Mouse (Mus musculus) duodenum, adult 2 months (tissue): ENCODE measurements around the gene Gpr4. TPM values are rescaled to one million over a fixed set of nuclear protein-coding genes. Genes with fewer than 3 reads are reported as not detected.

Source experiments
- polyA plus RNA-seq: library from polyadenylated mRNA; depleted of rRNA; stranded (reverse); fragments of >200 nt; gene quantifications from 2 replicates; pipeline ENCODE4 v1.2.3, GENCODE M21; 2012; ENCODE audit warnings: low replicate concordance; rRNA removed

Gpr4 gene
- 5.1 and 6.3 TPM in 2 replicates for polyA plus RNA-seq

GRCm38 (mm10) chr7:19211996-19212755 lies at the start of gene Gpr4:
Gene Gpr4, plus strand, starts transcription at chr7:19212538.

GRCm38 (mm10) chr7:19165656-19166423 lies 46.5 kb upstream of the Gpr4 start, which contains the start of gene Gipr:
Gene Gipr, minus strand, starts transcription at chr7:19166127.

GRCm38 (mm10) chr7:19175708-19176515 lies 36.4 kb upstream of the Gpr4 start, which contains the start of gene Eml2:
Gene Eml2, plus strand, starts transcription at chr7:19176421.

GRCm38 (mm10) chr7:19227883-19228792 lies 15.8 kb downstream of the Gpr4 start, which contains the start of gene Opa3:
Gene Opa3, plus strand, starts transcription at chr7:19228334.

GRCm38 (mm10) chr7:19271238-19272172 lies 59.2 kb downstream of the Gpr4 start, which contains the start of gene Vasp:
Gene Vasp, minus strand, starts transcription at chr7:19271817.

Other genes starting within 250 kb of the Gpr4 start
- not detected in 2 replicates for gene Nanos2, start 225.1 kb upstream of the Gpr4 start, polyA plus RNA-seq
- gene Mypop, start 221.3 kb upstream of the Gpr4 start, polyA plus RNA-seq = 3.6 and 3.9 TPM in 2 replicates
- 23.6 and 38.4 TPM in 2 replicates for gene Irf2bp1, start 208.5 kb upstream of the Gpr4 start, polyA plus RNA-seq
- 18.5 and 24.2 TPM in 2 replicates for gene Foxa3, start 189.0 kb upstream of the Gpr4 start, polyA plus RNA-seq
- gene Sympk, start 188.2 kb upstream of the Gpr4 start, polyA plus RNA-seq = 66.3 and 76.2 TPM in 2 replicates
- gene Rsph6a, start 157.8 kb upstream of the Gpr4 start, polyA plus RNA-seq = 0.05 TPM in 1 of 2 replicates, not detected in the other
- 16.6 and 18.3 TPM in 2 replicates for gene Dmwd, start 136.3 kb upstream of the Gpr4 start, polyA plus RNA-seq
- gene Dmpk, start 128.7 kb upstream of the Gpr4 start, polyA plus RNA-seq = 422 and 649 TPM in 2 replicates
- gene Six5, start 117.9 kb upstream of the Gpr4 start, polyA plus RNA-seq = 15.0 and 23.1 TPM in 2 replicates
- not detected in 2 replicates for gene Gm4969, start 94.2 kb upstream of the Gpr4 start, polyA plus RNA-seq
- gene Fbxo46, start 92.7 kb upstream of the Gpr4 start, polyA plus RNA-seq = 8.6 and 15.0 TPM in 2 replicates
- gene Qpctl, start 63.2 kb upstream of the Gpr4 start, polyA plus RNA-seq = 6.5 and 11.2 TPM in 2 replicates
- gene Snrpd2, start 62.8 kb upstream of the Gpr4 start, polyA plus RNA-seq = 6.2 and 7.1 TPM in 2 replicates
- 0.63 and 0.77 TPM in 2 replicates for gene Gipr, start 46.4 kb upstream of the Gpr4 start, polyA plus RNA-seq
- 20.3 and 22.0 TPM in 2 replicates for gene Eml2, start 36.1 kb upstream of the Gpr4 start, polyA plus RNA-seq
- gene Opa3, start 15.8 kb downstream of the Gpr4 start, polyA plus RNA-seq = 24.2 and 25.9 TPM in 2 replicates
- 436 and 468 TPM in 2 replicates for gene Vasp, start 59.3 kb downstream of the Gpr4 start, polyA plus RNA-seq
- 1.4 and 23.4 TPM in 2 replicates for gene Ppm1n, start 67.5 kb downstream of the Gpr4 start, polyA plus RNA-seq
- 13.4 and 16.6 TPM in 2 replicates for gene Rtn2, start 70.1 kb downstream of the Gpr4 start, polyA plus RNA-seq
- gene Fosb, start 97.5 kb downstream of the Gpr4 start, polyA plus RNA-seq = 0.99 and 6.4 TPM in 2 replicates
- gene Ercc1, start 132.2 kb downstream of the Gpr4 start, polyA plus RNA-seq = 14.9 and 16.2 TPM in 2 replicates
- 1.9 and 5.3 TPM in 2 replicates for gene Cd3eap, start 146.9 kb downstream of the Gpr4 start, polyA plus RNA-seq
- gene Ppp1r13l, start 147.2 kb downstream of the Gpr4 start, polyA plus RNA-seq = 7.7 and 8.8 TPM in 2 replicates
- gene Ercc2, start 169.5 kb downstream of the Gpr4 start, polyA plus RNA-seq = 37.5 and 41.5 TPM in 2 replicates
- gene Klc3, start 191.6 kb downstream of the Gpr4 start, polyA plus RNA-seq = 1.2 and 2.1 TPM in 2 replicates
- gene Ckm, start 192.2 kb downstream of the Gpr4 start, polyA plus RNA-seq = 51.7 and 59.9 TPM in 2 replicates
- gene Mark4, start 246.3 kb downstream of the Gpr4 start, polyA plus RNA-seq = 15.0 and 33.5 TPM in 2 replicates